Mouse (Mus musculus): ENCODE results near the gene Eme2. TPM values are rescaled to one million over a fixed set of nuclear protein-coding genes. Genes with fewer than 3 reads are reported as not detected.

Gene Eme2
- polyA plus RNA-seq, 1 experiment from 2014 or later = 28.4 TPM

GRCm38 (mm10) chr17:24850065-24850772 is 44.7 kb downstream of the Eme2 start, which contains the start of gene Fahd1:
TSS of gene Fahd1 (minus strand) at chr17:24850364.
- peaks cover 5% of the 10 kb centered on the region for H3K27me3 ChIP-seq (ENCODE audit: control insufficient read depth, insufficient read depth, low read depth, low read length)

GRCm38 (mm10) chr17:24849733-24850064 is 45.2 kb downstream of the Eme2 start:
- Histone ChIP-seq H3K9ac (ENCODE audit: low read length) (peak overlapping the region; percentile 85), H3K4me2 (ENCODE audit: low read depth, low read length) (peak overlapping the region; percentile 94), H3K4me1 (replicated peaks; ENCODE audit: control insufficient read depth, insufficient read depth, low read length) (peaks cover 12% of the 10 kb centered on the region), H3K27me3 (ENCODE audit: control insufficient read depth, insufficient read depth, low read depth, low read length) (peaks cover 5% of the 10 kb centered on the region), H3K4me3 (ENCODE audit: low read length) (peak overlapping the region; percentile 88), H3K9me3 (ENCODE audit: control insufficient read depth, low read length) (no peaks in the 10 kb centered on the region), H3K27ac (ENCODE audit: low read length) (peak overlapping the region; percentile 97), H3K36me3 (ENCODE audit: control insufficient read depth, insufficient read depth, low read length) (peaks cover 5% of the 10 kb centered on the region; the same call in 1 of the 2 replicates)
- WGBS = 0% methylated on average over 21 of the region's 21 CpGs
- peak; percentile 67 for ATAC-seq (ENCODE audit: low read depth)

More at GRCm38 (mm10) chr17:24850065-24850772, 44.7 kb downstream of the Eme2 start, which contains the start of gene Fahd1:
- H3K9me3 ChIP-seq (ENCODE audit: control insufficient read depth, low read length) = no peaks in the 10 kb centered on the region
- H3K36me3 ChIP-seq (ENCODE audit: control insufficient read depth, insufficient read depth, low read length) = peaks cover 5% of the 10 kb centered on the region; the same call in 1 of the 2 replicates
- peak within 1 kb of the TSS; percentile 94 for H3K4me2 ChIP-seq (ENCODE audit: low read depth, low read length)
- under 1% methylated on average over 57 of the region's 58 CpGs for WGBS
- H3K4me3 ChIP-seq (ENCODE audit: low read length) = peak within 1 kb of the TSS; percentile 88
- peak within 1 kb of the TSS; percentile 85 for H3K9ac ChIP-seq (ENCODE audit: low read length)
- H3K27ac ChIP-seq (ENCODE audit: low read length) = peak within 1 kb of the TSS; percentile 97
- peak; percentile 100 for ATAC-seq (ENCODE audit: low read depth)
- H3K4me1 ChIP-seq (replicated peaks; ENCODE audit: control insufficient read depth, insufficient read depth, low read length) = peaks cover 12% of the 10 kb centered on the region

DNA sequence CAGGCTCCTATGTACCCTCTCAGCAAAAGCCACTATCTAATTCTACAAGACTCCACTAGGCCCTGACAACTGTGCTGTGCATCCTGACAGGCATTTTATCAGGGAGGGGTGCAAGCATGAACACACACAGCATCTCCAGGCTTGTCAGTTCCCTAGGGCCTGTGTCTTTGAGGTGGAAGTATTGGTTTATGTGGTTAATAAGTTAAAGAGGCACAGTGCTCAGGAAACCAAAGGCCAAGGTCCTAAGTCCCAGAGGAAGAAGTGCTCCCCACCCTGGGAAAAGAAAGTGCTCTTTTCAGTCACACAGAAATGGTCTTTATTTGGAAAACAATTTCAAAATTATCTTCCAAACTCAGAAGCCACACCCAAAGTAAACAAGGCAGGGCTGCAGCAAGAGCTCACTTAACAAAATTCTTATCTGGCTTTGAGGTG is 46.3 kb downstream of the Eme2 start:
- H3K4me1 ChIP-seq (replicated peaks; ENCODE audit: control insufficient read depth, insufficient read depth, low read length) = peaks cover 12% of the 10 kb centered on the region
- no peaks in the 10 kb centered on the region for H3K9me3 ChIP-seq (ENCODE audit: control insufficient read depth, low read length)
- H3K27ac ChIP-seq (ENCODE audit: low read length) = no peak overlapping the region
- peak overlapping the region; percentile 0; the same call in 1 of the 2 replicates for H3K4me3 ChIP-seq (ENCODE audit: low read length)
- H3K4me2 ChIP-seq (ENCODE audit: low read depth, low read length) = peak overlapping the region; percentile 46
- H3K9ac ChIP-seq (ENCODE audit: low read length) = no peak overlapping the region
- no peak for ATAC-seq (ENCODE audit: low read depth)
- H3K27me3 ChIP-seq (ENCODE audit: control insufficient read depth, insufficient read depth, low read depth, low read length) = peaks cover 5% of the 10 kb centered on the region
- peaks cover 4% of the 10 kb centered on the region; the same call in 1 of the 2 replicates for H3K36me3 ChIP-seq (ENCODE audit: control insufficient read depth, insufficient read depth, low read length)

DNA sequence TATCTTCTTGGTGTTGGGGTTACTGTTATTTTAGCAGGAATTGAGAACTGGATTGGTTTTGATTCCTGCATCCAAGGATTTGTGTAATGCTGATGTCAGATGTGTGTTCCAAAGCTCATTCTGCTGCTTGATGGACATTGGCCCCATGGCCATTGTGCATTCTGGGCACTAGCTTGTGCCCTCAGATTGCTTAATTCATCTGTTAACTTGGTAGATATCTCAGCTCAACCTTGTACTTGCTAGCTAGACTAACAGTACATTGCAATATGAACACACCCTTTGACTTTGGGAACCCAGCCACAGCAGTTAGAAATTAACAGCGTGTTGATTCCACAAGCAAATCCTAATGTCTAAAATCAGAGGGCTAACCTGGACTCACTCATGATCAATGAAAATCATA is 47.5 kb downstream of the Eme2 start:
- 93% methylated on average over 1 of the region's 1 CpGs for WGBS

DNA sequence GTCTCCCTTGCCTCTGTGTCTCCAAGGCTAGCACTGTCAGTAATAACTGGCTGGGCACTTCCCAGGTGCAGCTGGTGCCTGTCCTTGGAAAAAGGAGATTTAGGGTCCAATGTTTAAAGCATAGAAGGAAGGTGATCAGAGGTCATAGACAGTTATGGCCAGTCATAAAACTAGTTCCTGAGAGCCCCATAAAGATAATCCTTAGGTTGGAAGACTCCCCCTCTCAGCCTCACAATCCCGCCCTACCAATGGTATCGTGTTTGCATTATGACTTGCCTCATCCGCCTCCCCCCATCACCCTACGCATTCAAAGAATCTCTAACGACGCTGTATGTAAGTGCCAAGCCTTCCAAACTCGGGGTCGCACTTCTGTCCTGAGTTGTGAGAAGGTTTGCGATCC is 50.4 kb downstream of the Eme2 start:
- H3K4me3 ChIP-seq (ENCODE audit: low read length) = no peak overlapping the region
- no peaks in the 10 kb centered on the region for H3K36me3 ChIP-seq (ENCODE audit: control insufficient read depth, insufficient read depth, low read length)
- H3K9ac ChIP-seq (ENCODE audit: low read length) = no peak overlapping the region
- H3K27ac ChIP-seq (ENCODE audit: low read length) = no peak overlapping the region
- no peak for ATAC-seq (ENCODE audit: low read depth)
- no peaks in the 10 kb centered on the region for H3K27me3 ChIP-seq (ENCODE audit: control insufficient read depth, insufficient read depth, low read depth, low read length)
- H3K4me2 ChIP-seq (ENCODE audit: low read depth, low read length) = no peak overlapping the region
- H3K4me1 ChIP-seq (replicated peaks; ENCODE audit: control insufficient read depth, insufficient read depth, low read length) = peaks cover 6% of the 10 kb centered on the region
- H3K9me3 ChIP-seq (ENCODE audit: control insufficient read depth, low read length) = no peaks in the 10 kb centered on the region
- WGBS = 50% methylated on average over 9 of the region's 9 CpGs

More for the DNA sequence above, 47.5 kb downstream of the Eme2 start:
- H3K9me3 ChIP-seq (ENCODE audit: control insufficient read depth, low read length) = no peaks in the 10 kb centered on the region
- no peaks in the 10 kb centered on the region for H3K36me3 ChIP-seq (ENCODE audit: control insufficient read depth, insufficient read depth, low read length)
- no peak overlapping the region for H3K27ac ChIP-seq (ENCODE audit: low read length)
- H3K27me3 ChIP-seq (ENCODE audit: control insufficient read depth, insufficient read depth, low read depth, low read length) = peaks cover 5% of the 10 kb centered on the region
- no peak for ATAC-seq (ENCODE audit: low read depth)
- H3K4me3 ChIP-seq (ENCODE audit: low read length) = no peak overlapping the region
- no peak overlapping the region for H3K9ac ChIP-seq (ENCODE audit: low read length)
- H3K4me2 ChIP-seq (ENCODE audit: low read depth, low read length) = no peak overlapping the region
- peaks cover 12% of the 10 kb centered on the region for H3K4me1 ChIP-seq (replicated peaks; ENCODE audit: control insufficient read depth, insufficient read depth, low read length)

DNA sequence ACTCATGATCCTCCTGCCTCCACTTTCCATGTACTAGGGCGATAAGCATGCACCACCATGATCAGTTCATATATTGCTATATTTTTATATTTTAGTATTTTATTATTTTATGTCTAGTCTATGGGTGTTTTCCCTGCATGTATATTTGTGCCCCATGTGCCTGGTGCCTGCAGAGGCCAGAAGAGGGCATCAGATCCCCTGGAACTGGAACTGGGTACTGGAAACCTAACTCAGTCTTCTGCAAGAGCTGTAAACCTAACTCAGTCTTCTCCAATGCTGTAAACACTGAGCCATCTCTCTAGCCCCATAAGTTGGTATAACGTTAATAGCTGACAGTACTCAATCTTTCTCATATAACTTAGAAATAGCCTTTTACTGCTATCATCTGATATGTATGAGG is 52.3 kb downstream of the Eme2 start:
- no peaks in the 10 kb centered on the region for H3K9me3 ChIP-seq (ENCODE audit: control insufficient read depth, low read length)
- H3K4me1 ChIP-seq (replicated peaks; ENCODE audit: control insufficient read depth, insufficient read depth, low read length) = no peaks in the 10 kb centered on the region
- no peak overlapping the region for H3K27ac ChIP-seq (ENCODE audit: low read length)
- no peaks in the 10 kb centered on the region for H3K36me3 ChIP-seq (ENCODE audit: control insufficient read depth, insufficient read depth, low read length)
- H3K9ac ChIP-seq (ENCODE audit: low read length) = no peak overlapping the region
- H3K4me3 ChIP-seq (ENCODE audit: low read length) = no peak overlapping the region
- H3K27me3 ChIP-seq (ENCODE audit: control insufficient read depth, insufficient read depth, low read depth, low read length) = no peaks in the 10 kb centered on the region
- H3K4me2 ChIP-seq (ENCODE audit: low read depth, low read length) = no peak overlapping the region
- WGBS = 60% methylated on average over 2 of the region's 2 CpGs
- no peak for ATAC-seq (ENCODE audit: low read depth)

GRCm38 (mm10) chr17:24841133-24841532 is 53.8 kb downstream of the Eme2 start:
- Histone ChIP-seq H3K4me1 (replicated peaks; ENCODE audit: control insufficient read depth, insufficient read depth, low read length) (no peaks in the 10 kb centered on the region), H3K9me3 (ENCODE audit: control insufficient read depth, low read length) (no peaks in the 10 kb centered on the region), H3K27me3 (ENCODE audit: control insufficient read depth, insufficient read depth, low read depth, low read length) (no peaks in the 10 kb centered on the region), H3K4me2 (ENCODE audit: low read depth, low read length) (no peak overlapping the region), H3K36me3 (ENCODE audit: control insufficient read depth, insufficient read depth, low read length) (no peaks in the 10 kb centered on the region), H3K4me3 (ENCODE audit: low read length) (no peak overlapping the region), H3K27ac (ENCODE audit: low read length) (no peak overlapping the region), H3K9ac (ENCODE audit: low read length) (no peak overlapping the region)
- WGBS = 41% methylated on average over 4 of the region's 4 CpGs
- ATAC-seq (ENCODE audit: low read depth) = no peak

DNA sequence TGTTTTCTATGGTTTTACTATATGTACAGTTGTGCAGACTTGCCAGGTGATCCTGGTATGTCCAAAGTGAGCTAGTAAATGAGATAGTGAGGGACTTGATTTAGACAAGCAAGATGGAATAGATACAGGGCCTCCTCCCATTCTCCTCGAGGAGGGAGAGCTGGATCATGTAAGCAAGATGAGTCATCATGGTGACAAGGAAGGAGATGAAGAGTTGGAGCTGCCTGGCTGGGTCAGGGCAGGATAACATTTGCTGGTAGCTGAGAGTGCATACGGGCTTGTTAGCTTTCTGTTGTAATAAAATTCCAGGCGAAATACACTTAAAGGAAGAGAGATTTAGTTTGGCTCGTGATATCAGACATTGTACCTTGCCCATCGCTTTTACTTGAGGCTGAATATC is 54.5 kb downstream of the Eme2 start:
- no peaks in the 10 kb centered on the region for H3K9me3 ChIP-seq (ENCODE audit: control insufficient read depth, low read length)
- WGBS = 46% methylated on average over 5 of the region's 5 CpGs
- no peaks in the 10 kb centered on the region for H3K36me3 ChIP-seq (ENCODE audit: control insufficient read depth, insufficient read depth, low read length)

DNA sequence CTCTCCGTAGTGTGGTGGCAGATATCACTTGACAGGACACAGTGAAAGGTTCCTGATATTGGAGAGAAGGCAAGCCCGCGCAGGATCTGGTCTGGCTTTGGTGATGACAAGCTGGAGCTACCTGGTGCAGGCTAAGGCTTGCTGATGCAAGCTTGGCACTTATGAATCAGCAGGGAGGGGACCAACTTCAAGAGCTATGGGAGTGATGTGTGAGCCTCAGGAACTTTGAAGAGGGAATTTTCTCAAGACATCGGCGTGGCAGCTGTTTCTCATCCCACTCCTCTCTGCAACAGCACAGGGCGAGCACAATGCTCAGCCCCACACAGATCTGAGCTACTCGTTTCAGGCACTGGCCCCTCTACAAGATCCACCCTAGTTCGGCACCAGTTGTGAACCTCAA is 55.0 kb downstream of the Eme2 start, which contains the start of gene Hagh:
Gene Hagh (plus strand): TSS at position 302 of the 400 bp plus-strand sequence.
- no peak within 1 kb of the TSS for H3K4me3 ChIP-seq (ENCODE audit: low read length)
- H3K4me1 ChIP-seq (replicated peaks; ENCODE audit: control insufficient read depth, insufficient read depth, low read length) = no peaks in the 10 kb centered on the region
- no peaks in the 10 kb centered on the region for H3K27me3 ChIP-seq (ENCODE audit: control insufficient read depth, insufficient read depth, low read depth, low read length)
- WGBS = 58% methylated on average over 8 of the region's 8 CpGs
- no peaks in the 10 kb centered on the region for H3K9me3 ChIP-seq (ENCODE audit: control insufficient read depth, low read length)
- no peak for ATAC-seq (ENCODE audit: low read depth)
- H3K27ac ChIP-seq (ENCODE audit: low read length) = no peak within 1 kb of the TSS
- no peaks in the 10 kb centered on the region for H3K36me3 ChIP-seq (ENCODE audit: control insufficient read depth, insufficient read depth, low read length)
- H3K4me2 ChIP-seq (ENCODE audit: low read depth, low read length) = no peak within 1 kb of the TSS
- no peak within 1 kb of the TSS for H3K9ac ChIP-seq (ENCODE audit: low read length)

More for the DNA sequence above, 54.5 kb downstream of the Eme2 start:
- Histone ChIP-seq H3K9ac (ENCODE audit: low read length) (no peak overlapping the region), H3K4me3 (ENCODE audit: low read length) (no peak overlapping the region), H3K4me2 (ENCODE audit: low read depth, low read length) (no peak overlapping the region), H3K27ac (ENCODE audit: low read length) (no peak overlapping the region), H3K27me3 (ENCODE audit: control insufficient read depth, insufficient read depth, low read depth, low read length) (no peaks in the 10 kb centered on the region), H3K4me1 (replicated peaks; ENCODE audit: control insufficient read depth, insufficient read depth, low read length) (no peaks in the 10 kb centered on the region)
- no peak for ATAC-seq (ENCODE audit: low read depth)
